Mouse (Mus musculus): ENCODE measurements around the gene Brca1.
"Not testable (repeated sequence)": the region's sequence is repeated elsewhere in the genome, so short reads cannot be mapped to it uniquely, and the experiment has no call there.

Brca1 gene

DNA sequence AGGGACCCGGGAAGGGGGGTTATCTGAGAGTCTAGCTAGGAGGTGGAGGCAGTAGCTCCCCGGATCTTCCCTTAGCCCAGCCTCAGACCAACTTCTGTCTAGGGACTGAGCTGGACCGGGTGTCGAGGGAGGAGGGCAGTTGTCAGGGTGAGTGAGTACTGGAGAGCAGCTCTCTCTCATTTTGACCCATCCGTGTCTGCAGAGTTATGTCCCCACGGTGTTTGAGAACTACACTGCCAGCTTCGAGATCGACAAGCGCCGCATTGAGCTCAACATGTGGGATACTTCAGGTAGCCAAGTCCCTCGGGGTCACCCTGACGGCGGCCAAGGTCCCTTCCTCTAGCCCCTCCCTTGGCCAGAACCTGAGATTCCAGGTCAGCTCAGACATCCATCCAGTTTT lies 83.0 kb downstream of the Brca1 start:
- DNase-seq: peak in 1 of 2 experiments; percentile 27

DNA sequence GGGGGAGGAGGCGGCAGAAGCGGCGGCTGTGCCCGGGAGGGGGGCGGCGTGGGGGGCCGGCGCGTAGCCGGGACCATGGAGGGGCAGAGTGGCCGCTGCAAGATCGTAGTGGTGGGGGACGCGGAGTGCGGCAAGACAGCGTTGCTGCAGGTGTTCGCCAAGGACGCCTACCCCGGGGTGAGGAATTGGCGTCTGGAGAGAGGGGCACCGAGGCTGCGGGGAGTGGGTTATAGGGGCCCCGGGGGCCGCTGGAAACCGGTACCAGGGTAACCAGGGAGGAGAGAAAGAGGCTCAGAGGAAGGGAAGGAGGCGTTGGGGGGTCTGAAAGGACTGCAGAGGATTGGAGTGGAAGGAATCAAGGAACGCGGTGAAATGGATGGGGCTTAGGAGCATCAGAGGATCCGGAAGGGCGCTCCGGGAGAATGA lies 83.5 kb downstream of the Brca1 start:
- DNase-seq: peak in 1 of 2 experiments; percentile 24

DNA sequence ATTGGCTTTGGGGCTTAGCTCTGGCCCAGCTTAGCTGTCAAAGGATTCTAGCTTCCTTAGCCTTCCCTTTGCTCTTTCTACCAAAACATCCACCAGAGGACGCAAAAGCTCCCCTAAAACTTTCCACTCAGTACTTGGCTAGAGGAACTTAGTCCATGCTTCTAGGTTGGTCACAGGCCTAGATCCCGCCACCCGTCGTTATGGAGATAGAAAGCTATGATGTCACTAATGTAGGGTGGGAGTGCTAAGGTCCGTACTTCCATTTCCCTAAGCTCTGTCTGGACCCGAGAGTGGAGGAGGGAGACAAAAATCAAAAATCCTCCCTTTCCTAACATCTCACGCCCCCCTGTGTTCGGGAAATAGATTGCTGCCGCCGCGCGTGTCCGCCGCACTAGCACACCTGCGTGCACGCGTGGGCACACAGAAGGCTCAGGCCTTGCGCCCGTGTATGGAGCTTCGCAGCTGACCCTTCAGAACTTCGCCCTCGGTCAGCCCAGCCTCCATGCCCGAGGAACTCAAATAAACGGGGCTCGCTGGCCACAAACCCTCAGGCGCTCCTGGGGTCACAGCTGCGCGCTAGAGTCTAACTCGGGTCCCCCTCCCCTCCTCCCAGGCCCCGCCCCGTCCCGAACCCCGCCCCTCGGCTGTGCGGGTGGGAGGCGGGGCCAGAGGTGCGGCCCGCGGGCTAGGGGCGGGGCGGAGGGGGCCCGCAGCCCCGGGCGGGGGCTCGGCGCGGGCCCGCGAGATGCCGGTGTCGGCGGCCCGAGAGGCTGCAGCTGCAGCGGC lies 84.1 kb downstream of the Brca1 start:
- peak; percentile 59 to 76 for DNase-seq

DNA sequence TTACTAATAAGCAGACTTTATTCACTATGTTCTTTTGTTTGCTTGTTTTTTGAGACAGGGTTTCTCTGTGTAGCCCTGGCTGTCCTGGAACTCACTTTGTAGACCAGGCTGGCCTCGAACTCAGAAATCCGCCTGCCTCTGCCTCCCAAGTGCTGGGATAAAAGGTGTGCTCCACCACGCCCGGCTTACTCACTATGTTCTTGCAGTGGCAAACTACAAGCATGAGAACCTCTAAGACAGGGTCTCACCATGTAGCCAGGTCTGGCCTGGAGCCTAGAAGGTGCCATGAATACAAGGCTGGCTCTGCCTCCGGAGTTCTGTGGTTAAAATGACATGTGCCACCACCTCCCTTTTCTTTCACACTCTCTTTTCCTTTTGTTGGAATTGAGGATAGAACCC lies 85.2 kb downstream of the Brca1 start:
- not testable (repeated sequence) for DNase-seq

DNA sequence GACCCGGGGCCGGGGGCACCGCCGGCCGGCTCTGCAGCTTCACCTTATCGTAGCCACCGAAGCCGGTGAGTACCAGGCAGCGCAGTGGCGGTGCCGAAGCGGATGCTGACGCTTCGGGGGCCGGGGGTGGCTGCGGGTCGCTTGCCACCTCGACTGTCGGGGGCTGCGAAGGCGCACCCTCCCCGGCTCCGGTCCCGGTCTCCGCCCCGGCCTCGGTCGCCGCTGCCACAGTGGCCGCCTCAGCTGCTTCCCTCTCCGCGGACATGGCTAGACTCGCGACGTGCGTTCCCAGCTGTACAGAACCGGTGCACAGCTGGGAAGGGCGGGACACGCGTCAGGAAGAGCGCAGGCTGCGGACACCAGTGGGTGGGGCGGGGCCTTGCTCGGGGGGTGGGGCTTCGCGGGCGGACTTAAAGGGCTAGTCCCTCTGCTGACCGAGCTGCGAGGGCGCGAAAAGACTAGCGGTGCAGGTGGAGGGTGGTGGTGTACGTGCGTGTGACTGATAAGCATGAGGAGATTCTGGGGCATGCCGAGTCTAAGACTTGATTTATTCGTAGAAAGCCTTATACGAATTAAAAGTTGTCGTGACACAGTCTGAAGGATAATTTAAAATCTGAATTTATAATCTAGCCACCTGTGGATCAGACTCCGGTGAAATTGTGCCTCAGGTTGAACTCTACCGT lies 85.7 kb downstream of the Brca1 start, which contains the start of gene Vat1:
Vat1 (minus strand) TSS at position 362 of the 683 bp plus-strand sequence.
- DNase-seq: peak; percentile 64 to 66

DNA sequence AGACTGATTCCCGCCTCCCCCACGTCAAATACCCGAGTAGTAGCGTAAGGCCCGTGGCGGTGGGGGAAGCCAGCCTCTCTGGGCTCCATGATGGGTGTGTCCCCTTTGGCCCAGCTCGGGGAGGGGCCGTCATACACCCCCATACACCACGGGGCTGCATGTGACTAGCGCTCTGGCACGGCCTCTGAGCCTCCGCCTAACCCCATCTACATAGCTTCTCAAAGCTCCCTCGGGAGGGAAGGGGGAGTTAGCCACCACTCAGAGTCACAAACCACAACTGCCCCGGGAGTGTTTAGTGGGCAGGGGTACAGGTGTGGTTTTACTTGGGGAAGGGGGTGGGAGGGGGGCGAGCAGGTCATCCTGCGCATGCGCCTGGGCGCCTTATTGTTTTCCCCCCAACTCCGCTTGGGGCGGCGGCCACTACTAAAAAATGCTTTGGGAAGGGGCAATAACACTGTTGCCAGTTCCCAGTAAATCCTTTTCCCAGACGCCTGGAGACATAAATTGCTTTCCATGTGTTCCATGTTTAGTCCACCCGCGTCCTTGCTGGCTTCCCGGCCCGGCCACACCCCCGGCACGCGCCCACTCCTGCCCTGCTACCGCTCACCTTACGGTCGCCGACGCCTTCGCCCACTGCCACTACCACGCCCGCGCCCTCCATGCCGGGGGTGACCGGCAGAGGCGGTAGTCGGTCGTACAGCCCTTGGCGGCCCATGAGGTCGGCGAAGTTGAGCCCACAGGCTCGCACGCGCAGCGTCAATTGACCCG lies 86.5 kb downstream of the Brca1 start:
- peak; percentile 18 to 22 for DNase-seq

DNA sequence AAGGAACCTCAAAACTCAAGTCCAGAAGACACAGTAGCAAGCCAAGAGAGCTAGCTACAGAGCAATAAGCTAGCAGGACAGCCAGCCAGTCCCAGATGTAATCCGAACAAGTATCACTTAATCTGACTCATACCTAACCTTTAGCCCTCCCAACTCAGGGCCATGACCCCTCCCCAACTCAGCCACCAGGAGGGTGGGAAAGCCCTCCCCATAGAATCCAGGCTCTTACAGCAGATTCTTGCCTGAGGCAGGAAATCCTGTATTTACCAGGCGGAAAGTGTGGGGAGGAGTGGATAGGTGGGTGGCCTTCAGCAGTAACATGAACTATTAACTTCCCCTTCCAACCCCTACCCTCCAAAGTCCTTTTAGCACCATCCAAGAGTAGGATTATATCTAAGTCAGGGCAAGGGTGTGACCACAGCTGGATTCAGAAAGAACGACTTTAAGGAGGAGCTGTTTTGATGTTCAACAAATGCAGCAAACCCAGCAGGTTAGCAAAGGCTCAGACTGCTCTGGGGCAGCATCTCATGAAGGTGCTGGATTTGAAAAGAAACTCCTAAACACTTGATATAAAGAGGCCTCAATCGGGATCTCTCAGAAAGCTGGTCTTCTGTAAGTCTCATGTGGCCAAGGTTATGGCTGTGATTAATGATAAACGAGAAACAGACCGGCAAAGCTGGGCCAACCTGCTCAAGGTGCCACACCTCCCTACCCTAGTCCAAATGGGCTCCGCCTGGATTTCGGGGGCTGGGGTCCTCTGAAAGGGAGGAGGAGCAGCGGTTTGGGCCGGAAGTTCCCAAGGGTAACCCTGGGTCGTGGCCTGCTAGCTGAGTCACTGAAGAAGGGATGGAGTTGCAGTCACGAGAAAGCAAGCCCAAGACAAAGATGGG lies 87.3 kb downstream of the Brca1 start, which contains the start of gene Rnd2:
Rnd2 (plus strand) TSS at position 789 of the 890 bp plus-strand sequence.
- no peak for DNase-seq

DNA sequence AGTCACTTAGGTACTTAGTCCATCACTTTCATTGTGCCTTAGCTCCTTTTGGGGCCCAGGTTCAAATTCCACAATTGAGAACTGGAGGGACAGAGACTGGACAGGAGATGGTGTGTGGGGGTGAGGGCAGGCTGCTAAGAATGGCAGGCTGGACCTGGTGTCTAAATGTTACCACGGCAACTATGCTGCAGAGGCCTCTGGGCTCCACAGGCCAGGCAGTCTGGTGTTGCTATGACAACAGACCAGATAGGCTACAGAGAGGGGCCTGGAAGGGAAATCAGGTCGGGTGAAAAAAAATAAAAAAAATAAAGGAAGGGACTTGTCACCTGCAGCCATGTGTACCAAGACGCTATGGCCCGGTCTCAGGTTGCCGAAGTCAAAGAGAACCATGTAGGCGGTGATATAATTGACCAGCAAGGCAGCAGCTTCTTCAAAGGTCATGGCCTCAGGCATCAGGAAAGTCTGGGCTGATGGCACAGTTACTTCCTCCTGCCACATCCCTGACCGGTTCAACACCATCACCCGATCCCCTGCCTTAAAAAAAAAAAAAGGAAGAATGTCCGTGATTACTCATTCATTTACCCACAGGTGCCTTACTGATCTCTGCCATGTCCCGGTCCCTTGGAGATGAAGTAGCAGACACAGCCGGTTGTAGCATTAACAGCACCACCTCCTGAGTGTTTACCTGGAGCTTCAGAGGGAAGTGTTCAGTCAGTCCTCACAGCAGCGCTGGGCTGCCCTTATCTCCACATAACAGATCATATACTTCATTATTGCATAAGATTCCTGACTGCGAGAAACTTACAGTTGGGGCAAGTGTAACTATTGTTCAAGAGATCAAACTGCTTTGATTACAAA lies 88.9 kb downstream of the Brca1 start:
- DNase-seq: no peak

DNA sequence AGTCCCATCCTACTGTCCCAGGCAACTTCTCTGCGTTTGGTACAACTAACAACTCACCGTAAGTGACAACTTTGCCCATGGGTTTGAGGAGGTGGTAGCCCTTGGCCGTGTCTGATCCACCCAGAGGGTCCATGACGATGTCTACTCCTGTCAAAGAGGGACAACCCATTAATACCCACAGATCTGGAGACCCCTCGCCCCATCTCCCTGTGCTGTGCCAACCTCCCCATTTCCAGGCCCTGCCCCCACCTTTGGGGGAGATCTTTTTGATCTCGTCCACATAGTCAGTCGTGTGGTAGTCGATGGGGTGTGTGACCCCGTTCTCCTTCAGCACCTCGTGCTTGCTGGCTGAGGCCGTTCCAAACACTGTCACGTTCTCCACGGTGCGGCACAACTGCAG lies 89.6 kb downstream of the Brca1 start:
- no peak for DNase-seq

DNA sequence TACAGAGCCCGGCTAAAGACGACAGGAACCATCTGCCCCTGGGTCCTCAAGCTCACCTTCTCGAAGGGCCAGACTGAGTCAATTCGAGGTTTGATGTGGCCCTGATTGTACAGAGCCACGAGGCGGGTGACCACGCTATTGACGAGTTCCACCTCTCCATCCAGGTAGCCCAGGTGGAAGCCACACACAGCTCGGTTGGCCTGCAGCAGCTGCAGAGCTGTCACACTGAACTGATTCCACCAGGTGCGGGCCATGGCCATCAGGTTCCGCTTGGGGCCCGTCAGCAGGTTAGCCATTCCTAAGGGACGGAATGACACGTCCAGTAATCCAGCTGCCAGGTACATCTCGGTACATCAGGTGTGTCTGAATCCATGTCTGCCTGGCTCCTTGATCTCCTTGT lies 91.4 kb downstream of the Brca1 start:
- DNase-seq: no peak

DNA sequence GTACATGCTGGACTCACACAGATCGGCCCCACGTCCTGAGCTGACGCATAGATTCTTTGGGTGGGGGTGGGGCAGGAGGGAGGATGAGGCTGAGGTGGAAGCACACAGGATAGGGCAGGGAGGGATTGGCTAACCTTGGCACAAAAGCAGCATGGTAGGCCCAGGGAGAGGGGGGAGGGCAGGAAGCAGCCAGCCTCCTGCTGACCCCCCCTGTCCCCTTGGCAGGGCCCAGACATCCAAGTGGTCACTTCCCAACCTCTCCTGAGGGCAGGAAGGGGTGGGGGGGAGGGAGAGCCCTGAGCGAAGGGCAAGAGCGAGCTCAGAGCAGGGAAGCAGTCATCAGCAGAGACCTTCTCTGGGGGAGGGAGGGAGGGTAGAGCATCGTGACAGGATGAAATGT lies 92.0 kb downstream of the Brca1 start:
- DNase-seq: no peak

DNA sequence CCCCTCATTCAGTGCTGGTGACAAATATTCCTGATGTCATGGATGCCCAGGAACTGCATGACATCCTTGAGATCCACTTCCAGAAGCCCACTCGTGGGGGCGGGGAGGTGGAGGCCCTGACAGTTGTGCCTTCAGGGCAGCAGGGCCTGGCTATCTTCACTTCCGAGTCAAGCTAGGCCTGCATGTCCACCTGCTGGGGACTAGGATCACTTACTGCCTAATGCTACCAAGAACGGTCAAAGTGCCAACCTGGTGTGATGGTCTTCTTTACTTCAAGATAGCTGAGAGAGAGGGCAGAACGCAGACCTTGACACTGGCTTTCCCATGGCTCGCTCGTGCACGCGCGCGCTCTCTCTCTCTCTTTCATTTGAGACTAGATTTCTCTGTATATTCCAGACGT lies 93.5 kb downstream of the Brca1 start:
- DNase-seq: no peak

DNA sequence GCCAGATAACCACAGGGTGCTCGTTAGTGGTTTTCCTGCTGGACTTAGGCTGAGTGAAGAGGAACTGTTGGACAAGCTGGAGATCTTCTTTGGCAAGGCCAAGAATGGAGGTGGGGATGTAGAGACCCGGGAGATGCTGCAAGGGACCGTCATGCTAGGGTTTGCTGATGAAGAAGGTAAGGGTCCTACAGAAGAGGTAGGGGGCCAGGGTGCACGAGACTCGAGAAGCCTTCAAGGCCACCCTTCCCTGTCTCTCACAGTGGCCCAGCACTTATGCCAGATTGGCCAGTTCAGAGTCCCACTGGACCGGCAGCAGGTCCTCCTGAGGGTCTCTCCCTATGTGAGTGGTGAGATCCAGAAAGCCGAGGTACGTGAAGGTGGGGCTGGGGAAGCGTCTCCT lies 94.1 kb downstream of the Brca1 start:
- DNase-seq: no peak

DNA sequence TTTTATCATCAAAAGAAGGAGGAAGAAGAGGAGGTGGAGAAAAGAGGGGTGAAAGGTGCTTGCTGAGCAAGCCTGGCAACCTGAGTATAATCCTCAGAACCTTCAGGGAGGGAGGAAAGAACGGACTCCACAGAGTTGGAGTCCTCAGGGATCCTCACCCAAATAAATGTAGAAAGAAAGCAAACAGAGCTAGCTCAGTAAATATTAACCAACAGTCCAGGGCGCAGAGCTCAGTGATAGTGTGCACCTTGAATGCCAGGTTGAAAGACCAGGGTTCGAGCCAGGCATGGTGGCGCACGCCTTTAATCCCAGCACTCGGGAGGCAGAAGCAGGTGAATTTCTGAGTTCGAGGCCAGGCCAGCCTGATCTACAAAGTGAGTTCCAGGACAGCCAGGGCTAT lies 96.1 kb downstream of the Brca1 start:
- DNase-seq: no peak

DNA sequence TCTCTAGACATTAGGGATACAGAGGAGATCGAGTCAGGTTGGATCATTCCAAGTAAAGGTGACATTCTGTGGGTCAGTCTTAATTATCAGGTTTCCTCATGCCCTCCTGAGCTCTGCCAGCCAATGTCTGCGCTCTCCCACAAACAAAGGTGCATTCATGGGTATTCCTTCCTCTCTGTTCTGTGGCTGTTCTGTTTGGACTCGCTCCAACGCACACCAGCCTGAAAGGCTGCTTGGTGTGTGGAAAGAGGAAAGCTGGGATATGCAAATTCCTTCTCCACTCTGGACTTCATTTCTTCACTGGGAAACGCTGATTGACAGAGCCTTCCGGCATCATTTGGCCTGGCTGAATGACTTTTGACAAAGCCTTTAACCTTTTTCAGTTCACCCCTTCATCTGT lies 97.1 kb downstream of the Brca1 start:
- DNase-seq: no peak

DNA sequence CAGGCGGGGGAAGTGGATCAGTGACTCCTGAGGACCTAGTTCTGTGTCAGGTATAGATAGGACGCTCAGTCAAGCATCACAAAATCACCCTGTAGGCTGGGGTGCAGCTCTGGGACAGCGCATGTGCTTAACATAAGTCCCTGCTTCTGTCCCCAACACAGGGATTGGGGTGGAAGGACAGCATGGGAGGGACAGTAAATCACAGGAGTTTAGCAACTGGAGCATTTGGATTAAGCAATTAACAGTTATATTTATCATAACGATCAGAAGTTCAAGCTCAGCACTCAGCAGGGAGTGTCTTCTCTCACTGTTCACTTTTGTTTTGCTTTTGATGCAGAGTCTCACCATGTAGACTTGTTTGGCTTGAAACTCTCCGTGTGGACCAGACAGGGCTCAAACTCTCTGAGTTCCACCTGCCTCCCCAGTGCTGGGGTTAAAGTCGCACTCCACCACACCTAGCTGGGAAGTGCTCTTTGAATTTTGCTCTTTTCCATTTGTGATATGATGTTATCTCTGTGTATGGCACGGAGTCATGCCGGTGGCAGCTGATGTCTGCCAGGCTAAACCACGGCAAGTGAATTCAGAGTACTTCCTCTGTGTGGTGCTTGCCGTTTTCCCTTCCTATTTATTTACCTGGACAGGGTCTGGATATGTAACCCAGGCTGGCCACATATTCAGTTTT lies 99.5 kb downstream of the Brca1 start:
- DNase-seq: no peak

DNA sequence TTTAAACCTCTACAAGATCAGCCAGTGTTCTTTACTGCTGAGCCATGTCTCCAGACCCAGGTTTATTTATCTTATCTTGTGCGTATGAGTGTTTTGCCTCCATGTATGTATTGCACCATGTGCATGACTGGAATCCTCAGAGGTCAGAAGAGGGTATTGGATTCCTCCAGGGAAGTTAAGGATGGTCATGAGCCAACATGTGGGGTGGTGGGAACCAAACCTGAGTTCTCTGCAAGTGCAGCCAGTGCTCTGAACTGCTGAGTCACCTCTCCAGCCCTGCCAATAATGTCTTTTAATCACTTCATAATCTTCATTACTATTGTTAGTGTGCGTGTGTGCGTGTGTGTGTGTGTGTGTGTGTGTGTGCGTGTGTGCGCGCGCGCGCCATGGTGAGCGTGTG lies 100.2 kb downstream of the Brca1 start:
- no peak for DNase-seq

DNA sequence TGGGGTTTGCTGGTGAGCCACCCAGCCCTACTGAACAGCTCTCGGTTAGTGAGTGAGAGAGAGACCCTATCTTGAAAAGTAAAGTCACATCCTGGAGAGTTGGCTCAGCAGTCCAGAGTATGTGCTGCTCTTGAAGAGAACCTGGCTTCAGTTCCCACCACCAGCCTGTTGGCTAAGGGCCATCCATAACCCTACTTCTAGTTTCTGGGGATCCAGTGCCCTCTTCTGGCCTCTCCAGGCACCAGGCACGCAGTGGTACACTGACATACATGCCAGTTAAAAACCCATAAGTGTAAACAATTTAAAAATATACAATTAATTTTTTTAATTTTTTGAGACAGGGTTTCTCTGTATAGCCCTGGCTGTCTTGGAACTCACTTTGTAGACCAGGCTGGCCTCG lies 101.4 kb downstream of the Brca1 start:
- no peak for DNase-seq

DNA sequence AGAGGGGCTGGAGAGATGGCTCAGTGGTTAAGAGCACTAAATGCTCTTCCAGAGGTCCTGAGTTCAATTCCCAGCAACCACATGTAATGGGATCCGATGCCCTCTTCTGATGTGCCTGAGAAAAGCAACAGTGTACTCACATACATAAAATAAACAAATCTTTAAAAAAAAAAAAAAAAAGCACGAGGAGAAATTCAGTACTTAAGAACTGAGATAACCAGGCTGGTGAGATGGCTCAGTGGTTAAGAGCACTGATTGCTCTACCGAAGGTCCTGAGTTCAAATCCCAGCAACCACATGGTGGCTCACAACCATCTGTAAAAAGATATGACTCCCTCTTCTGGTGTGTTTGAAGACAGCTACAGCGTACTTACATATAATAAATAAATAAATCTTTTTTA lies 102.2 kb downstream of the Brca1 start:
- DNase-seq: not testable (repeated sequence)

DNA sequence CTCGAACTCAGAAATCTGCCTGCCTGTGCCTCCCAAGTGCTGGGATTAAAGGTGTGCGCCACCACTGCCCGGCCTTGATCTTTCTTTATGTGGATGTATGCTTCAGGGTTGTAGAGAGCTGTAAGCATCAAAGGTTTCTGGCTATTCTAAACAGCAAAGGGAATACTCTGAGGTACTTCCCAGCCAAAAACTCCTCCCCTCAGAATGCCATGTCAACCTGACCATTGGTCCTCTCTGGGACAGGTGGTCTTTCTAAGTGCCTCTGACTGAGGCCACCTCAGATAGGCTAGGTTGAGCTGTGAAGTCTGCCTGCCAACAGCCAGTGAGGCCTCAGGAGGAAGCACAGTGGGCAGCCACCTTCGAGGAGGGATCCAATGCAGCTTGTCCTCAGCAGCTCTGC lies 102.9 kb downstream of the Brca1 start:
- no peak for DNase-seq

DNA sequence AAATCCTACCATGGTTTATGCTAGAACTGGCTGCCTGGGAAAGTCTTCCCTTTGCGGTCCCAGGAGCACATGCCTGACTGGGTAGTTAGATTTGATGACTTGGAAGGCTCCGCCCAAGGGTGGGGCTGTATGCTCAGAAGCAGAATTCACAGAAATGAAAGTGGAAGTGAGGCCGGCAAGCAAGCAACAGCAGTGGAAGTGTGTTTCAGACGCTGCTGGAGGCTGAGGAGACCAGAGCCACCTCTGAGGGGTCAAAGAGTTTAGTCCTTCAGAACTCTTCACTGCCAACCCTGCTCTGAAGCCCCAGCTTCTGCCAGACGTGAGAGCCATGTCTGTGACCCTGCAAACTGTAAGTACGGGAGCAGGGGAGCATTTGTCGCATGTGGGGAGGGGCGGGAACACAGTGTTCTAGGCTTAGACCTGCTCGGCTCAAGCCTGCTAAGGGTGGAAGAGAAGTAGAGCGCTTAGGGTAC lies 103.4 kb downstream of the Brca1 start, which contains the start of gene Ifi35:
Ifi35 (plus strand) TSS at position 134 of the 473 bp plus-strand sequence.
- DNase-seq: no peak
